Mouse (Mus musculus): Measurements from ENCODE around the gene Kalrn.

Gene Kalrn

GRCm38 (mm10) chr16:34035780-34036179 lies 537.6 kb downstream of the Kalrn start:
- no peak for DNase-seq (ENCODE audit: low spot score)

GRCm38 (mm10) chr16:34034267-34034666 lies 539.1 kb downstream of the Kalrn start:
- DNase-seq (ENCODE audit: low spot score), result no peak

DNA sequence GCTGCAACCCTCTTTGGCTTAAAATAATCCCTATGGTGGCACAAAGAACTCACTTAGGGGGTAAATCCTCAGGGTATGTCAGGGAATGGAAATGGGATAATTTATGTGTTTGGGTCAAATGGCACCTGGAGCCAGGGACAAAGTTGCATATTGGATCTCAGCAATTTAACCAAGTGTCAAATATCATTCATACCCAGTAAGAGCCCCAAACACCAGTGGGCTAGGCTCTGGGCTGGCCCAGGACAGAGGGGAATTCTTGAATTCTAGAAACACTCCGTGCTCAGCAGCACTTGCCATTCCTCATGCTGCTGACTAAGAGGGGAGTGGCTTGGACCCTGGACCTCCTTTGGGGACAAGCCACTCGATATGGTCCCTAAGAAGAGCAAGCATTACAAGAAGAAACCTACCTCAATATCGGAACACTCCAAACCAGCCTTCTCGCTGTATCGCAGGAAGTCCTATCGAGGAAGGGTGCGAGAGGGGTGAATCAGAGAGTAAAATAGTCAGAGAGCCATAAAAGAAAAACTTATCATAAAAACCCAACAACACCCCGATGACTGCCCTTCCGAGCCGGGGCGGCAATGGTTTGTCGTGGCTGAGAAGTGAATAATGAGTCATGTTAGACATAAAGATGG lies 541.2 kb downstream of the Kalrn start:
- no peak for DNase-seq (ENCODE audit: low spot score)

DNA sequence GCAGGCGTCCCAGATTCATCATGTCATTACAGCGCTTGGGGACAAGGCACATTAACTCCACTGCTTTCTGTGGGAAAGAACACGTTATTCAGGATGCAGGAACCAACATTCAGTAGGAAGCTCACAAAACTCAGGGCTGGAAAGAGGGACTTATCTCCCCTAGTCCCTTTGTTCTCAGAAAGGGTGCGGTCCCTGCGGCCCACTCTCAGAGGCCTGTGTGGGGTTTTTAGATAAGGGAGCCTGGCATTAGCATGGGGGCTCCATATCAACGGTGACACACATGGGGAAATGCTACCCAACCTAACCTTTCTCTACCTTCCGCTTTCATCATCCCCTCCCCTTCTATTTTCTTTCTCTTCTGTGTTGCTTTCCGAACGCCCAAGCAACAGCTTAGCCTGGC lies 541.8 kb downstream of the Kalrn start:
- no peak for DNase-seq (ENCODE audit: low spot score)

DNA sequence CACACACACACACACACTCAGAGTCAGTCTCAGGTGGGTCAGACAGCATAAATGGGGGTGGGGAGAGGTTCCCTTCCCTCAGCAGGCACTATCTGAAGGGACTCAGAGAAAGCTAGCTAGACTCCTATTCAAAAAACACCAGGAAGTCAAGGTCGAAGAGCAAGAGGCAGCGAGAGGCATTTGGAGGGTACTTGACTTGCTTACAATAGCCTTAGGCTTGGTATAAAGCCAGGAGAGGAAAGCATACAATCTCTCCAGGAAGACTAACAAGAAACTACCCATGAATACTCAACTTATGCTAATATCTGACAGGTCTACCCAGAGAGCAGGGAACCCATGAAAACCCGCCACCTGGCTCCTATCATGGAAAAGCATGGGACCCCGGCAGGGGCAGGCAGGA lies 543.0 kb downstream of the Kalrn start:
- DNase-seq (ENCODE audit: low spot score), result no peak

- no peak for DNase-seq (ENCODE audit: low spot score)
Measured at GRCm38 (mm10) chr16:34029790-34030189, 543.5 kb downstream of the Kalrn start.

- no peak for DNase-seq (ENCODE audit: low spot score)
Measured at GRCm38 (mm10) chr16:34017241-34017640, 556.1 kb downstream of the Kalrn start.

DNA sequence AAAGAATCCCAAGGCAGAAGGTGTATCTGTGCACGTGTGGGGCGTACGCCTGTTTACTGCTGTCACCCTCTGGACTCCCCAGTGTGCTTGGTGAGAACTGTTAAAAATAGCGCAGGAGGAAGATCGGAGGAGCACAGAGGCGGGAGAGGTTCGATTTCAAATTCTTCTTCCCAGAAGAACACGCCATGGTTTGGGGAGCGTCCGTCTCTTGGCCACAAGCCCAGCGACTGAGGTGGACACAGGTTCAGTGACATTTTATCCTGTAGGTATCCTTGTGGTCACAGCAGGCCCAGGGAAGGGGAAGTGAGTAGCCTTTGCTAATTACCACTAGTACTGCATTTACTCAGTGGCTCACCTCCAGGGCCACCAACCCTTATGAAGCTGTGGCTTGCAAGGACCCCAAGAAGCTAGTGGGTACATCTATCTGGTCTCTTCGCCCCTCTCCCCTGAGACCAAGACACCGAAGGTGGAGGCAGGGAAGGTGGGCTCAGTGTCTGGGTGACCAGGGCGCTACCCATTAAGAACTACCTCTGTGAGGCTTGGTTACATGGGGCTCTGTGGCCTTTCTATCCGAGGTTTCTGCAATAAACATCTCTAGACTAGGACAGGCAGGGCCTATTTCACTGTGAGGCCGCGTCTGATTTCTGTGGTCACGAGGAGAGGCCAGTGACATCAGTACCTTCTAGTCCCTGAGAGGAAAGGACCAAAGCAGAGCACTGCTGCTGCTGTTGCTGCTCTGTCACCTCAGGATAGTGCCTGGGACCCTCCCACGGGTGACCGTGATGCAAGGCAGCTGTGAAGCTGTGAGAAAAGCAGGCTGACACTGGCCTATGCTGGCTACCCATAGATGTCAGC lies 561.1 kb downstream of the Kalrn start:
- no peak for DNase-seq (ENCODE audit: low spot score)

GRCm38 (mm10) chr16:34009567-34009966 lies 563.8 kb downstream of the Kalrn start:
- DNase-seq (ENCODE audit: low spot score), result no peak

GRCm38 (mm10) chr16:34005986-34006385 lies 567.3 kb downstream of the Kalrn start:
- DNase-seq (ENCODE audit: low spot score), result no peak

DNA sequence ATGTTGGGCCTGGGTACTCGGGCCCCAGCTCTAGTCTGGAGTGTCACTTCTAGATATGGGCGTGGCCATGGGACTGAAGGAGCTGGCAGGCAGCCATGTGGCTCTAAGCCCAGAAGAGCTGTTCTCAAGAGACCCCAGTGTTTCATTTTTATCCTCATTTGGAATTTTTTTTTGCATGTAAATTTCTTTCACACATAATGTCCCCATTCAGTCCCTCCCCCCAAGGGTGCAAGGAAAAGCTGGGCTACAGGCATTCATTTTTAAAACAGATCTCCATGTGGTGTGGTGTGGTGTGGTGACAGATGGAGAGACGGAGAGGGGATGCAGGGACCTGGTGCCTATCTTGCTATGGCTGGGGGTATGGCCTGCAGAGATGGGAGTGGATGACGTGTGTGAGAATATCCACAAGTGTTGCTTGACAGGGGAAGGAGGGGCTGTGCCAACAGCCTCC lies 569.2 kb downstream of the Kalrn start:
- no peak for DNase-seq (ENCODE audit: low spot score)

DNA sequence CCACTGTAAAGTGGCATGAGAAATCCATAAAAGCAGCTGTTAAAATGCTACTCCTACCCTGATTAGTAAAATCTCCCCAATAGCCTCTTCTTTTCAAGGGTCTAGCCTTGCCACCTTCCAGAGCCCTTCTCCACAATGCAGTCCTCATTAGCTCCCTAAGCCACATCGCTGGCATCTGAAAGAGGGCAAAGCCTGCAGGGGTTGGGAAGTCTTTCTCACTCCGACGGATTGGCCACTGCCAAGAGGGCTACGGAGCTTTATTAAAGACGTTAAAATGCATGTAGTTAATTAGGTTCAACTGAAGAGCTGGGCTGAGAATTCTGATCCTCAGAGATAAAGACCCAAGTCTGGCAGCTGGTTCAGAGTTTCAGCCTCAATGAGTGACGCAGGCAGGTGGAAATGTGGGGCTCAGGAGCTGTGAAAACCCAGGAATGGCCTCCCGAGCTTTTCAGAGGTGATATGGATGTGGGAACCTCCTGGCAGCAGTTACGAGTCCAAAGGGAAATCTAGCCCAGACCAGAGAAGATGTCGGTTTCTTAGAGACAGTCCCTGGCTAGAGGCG lies 569.7 kb downstream of the Kalrn start:
- no peak for DNase-seq (ENCODE audit: low spot score)

DNA sequence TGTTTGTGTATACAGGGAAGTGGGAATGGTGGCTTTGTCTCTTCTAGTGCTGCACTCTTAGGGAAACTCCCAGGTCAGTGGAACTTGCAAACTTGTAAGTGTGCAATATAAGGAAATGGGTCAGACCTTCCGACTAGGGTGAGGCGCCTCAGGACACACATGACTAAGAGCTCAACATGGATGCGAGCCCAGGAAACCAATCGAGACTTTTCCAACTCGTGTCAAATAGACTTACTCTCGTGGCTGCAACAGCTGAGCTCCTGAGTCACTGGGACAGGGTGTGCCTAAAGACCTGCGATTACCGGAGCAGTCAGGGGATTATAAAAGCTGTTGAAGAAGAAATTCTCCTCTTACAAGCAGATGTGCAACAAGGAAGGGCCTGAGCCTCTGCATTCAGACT lies 572.6 kb downstream of the Kalrn start:
- no peak for DNase-seq (ENCODE audit: low spot score)

GRCm38 (mm10) chr16:33999388-33999787 lies 573.9 kb downstream of the Kalrn start:
- peak; percentile 20 for DNase-seq (ENCODE audit: low spot score)

GRCm38 (mm10) chr16:33998011-33998410 lies 575.3 kb downstream of the Kalrn start:
- DNase-seq (ENCODE audit: low spot score), result no peak

GRCm38 (mm10) chr16:33996030-33996429 lies 577.3 kb downstream of the Kalrn start:
- no peak for DNase-seq (ENCODE audit: low spot score)

- DNase-seq (ENCODE audit: low spot score), result no peak
Measured at GRCm38 (mm10) chr16:33995496-33995895, 577.8 kb downstream of the Kalrn start.

- no peak for DNase-seq (ENCODE audit: low spot score)
Measured at GRCm38 (mm10) chr16:33994321-33994720, 579.0 kb downstream of the Kalrn start.

DNA sequence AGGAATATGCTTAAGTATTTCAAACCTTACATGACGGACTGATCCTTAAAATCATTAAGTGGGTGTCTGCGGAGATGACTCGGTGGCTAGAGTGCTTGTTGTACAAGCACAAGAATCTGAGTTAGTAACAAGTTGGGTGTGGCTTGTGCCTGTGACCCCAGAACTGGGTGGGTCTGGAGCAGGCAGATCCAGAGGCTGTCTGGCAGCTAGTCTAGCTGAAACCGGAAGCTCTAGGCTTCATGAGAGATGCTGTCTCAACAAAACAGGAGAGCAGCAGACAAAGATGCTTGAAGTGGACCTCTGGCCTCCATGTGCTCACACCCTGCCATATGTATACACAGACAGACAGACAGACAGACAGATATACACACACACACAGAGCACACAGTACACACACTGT lies 582.6 kb downstream of the Kalrn start:
- DNase-seq (ENCODE audit: low spot score), result no peak

DNA sequence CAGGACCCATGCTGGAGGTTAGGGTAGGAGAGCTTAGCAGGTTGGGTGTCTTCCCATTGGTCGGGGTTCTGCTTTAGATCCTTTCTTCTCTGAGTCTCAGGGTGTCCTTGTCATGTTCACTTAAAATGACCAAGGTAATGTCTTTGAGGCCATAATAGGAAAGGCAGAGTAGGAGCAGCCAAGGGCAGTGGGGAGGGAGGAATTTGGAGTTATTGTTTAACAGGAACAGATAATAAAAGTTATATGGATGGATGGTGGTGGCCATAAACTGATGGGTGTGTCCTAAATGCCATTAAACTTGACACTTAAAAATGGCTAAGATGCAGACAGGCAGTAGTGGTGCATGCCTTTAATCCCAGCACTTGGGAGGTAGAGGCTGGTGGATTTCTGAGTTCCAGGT lies 584.2 kb downstream of the Kalrn start:
- DNase-seq (ENCODE audit: low spot score), result no peak

GRCm38 (mm10) chr16:33988358-33989012 lies 584.8 kb downstream of the Kalrn start:
- no peak for DNase-seq (ENCODE audit: low spot score)

- no peak for DNase-seq (ENCODE audit: low spot score)
Measured at GRCm38 (mm10) chr16:33986993-33987392, 586.3 kb downstream of the Kalrn start.

- no peak for DNase-seq (ENCODE audit: low spot score)
Measured at GRCm38 (mm10) chr16:33985372-33985771, 588.0 kb downstream of the Kalrn start.
